Mouse (Mus musculus): ENCODE data around the gene Gm43518.

The Gm43518 gene

DNA sequence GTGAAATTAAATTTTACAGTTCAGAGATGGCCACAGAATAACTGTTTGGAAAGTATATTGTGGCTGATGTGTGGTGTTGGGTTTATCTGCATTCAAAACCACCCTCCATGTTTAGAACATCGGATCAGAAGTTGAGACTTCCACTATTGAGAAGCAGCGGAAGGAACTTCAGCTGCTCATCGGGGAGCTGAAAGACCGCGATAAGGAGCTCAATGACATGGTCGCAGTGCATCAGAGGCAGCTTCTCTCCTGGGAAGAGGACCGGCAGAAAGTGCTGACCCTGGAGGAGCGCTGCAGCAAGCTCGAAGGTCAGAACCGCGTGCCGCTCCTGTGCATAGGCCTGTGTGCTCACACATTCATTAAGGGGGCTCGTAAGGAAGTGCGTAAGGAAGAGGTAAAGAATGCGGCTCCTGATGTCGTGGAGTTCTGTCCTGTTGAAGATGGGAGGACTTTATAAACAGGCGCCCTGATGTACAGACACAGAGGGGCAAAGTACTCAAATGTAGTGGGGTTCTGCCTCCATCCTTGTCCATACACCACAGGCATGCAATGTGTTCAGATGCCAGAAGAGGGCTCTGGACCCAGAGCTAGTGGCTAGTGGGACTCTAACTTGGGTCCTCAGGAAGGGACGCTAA is 6.9 kb downstream of the Gm43518 start:
- peak; percentile 41 for DNase-seq (ENCODE audit: low read depth, low spot score)

DNA sequence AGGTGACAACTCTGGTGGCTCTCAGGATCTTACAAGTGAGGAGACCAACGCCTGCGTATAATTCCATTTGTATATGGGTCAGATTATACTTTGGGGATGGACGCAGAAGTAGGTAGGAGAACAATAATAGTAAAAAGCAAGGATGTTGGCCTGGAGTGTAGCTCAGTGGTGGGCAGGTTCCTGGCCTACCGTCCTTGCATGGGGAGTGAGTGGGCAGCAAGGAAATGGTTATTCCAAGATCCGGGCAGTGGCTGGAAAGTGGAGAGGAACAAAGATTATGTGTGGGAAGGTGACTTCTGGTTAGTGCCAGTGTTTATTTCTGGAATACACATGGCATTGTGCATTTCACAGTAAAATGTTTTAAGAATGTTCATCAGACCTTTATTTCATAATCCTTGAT is 8.7 kb downstream of the Gm43518 start:
- DNase-seq (ENCODE audit: low read depth, low spot score): no peak

DNA sequence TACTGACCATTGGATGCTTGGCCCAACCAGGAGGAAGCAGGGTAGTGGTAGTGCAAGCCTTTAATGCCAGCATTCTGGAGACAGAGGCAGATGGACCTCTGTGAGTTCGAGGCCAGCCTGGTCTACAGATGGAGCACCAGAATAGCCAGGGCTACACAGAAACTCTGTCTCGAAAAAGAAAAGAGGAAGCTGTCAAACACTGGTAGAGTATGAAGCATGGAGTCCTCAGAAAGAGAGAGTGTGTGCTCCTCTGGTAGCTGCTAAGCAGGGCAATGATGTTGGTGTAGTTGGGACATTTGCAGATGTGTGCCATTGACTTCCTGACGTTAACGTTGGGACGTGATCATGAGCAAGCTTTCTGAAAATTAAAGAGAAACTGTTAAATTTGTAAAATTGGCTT is 11.3 kb downstream of the Gm43518 start:
- no peak for DNase-seq (ENCODE audit: low read depth, low spot score)

DNA sequence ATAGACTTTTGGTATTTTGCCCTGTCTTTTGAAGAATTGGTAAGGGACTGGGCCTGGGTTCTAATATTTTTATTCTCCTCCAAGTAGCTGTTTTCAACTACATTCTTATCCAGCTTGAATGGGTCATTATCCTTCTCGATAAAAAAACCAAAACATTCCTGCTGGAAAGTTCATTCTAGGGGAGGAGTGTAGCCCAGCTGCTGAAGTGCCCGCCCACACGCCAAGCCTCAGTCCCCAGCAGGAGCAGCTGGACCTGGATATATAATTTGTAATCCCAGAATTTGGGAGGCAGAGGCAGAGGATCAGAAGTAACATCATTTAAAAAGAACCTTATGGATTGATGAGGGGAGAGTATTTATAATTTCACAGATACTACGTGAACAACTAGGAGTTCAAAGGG is 19.3 kb downstream of the Gm43518 start:
- DNase-seq (ENCODE audit: low read depth, low spot score): no peak

DNA sequence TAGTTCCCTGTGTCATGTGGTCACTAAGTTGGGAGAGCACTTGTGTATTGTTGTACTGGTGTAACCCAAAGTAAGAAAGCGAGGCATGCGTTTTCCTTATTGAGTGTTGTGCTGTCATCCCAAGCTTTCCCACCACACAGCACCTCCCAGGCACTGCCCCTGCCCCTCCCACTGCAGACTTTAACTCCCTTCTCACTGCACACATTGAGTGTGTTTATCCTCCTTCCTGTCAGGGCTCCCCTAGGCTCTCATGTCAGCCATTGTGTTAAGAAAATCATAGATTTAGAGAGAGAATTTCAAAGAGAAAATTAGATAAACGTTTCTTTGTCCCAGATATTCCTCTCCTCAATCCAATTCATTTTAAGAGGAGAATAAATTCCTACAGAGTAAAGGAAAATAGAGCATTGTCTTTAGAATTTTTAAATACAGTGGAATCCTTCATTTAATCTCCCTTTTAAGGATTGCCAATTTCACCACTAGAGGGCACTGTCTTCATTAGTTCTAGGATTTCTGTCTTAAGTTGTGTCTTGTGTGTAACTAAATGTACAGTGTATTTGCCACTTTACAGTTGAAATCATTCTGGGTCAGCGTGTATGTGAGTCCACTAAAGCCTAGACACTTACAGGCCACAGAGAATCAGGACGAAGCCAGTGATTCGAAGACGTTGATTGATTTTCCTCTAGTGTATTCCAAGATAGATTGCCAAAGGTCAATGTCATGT is 20.0 kb downstream of the Gm43518 start:
- peak; percentile 71 for DNase-seq (ENCODE audit: low read depth, low spot score)

DNA sequence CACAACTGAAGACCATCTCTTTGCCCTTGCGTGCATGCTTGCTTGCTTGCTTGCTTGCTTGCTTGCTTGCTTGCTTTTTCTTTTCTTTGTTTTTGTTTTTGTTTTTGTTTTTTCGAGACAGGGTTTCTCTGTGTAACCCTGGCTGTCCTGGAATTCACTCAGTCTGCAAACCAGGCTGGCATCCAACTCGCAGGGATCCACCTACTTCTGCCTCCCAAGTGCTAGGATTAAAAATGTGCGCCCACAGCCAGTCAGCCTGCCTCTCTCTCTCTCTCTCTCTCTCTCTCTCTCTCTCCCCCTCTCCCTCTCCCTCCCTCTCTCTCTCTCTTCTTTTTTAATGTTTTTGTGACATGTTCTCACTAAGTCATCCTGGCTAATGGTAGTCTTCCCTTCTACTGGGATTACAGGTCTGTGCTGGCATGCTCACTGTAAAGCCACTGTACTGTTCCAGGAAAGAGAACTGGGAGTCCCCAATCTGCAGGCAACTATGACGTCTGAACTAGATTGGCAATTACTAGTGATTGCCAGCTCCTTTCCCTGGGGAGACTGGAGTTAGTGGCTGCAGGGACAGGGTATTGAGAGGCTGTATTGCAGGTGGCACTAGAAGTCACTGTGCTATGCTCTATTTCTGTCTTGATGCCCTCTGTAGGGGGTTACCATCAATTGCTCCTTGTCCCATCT is 25.3 kb downstream of the Gm43518 start:
- DNase-seq (ENCODE audit: low read depth, low spot score): no peak

DNA sequence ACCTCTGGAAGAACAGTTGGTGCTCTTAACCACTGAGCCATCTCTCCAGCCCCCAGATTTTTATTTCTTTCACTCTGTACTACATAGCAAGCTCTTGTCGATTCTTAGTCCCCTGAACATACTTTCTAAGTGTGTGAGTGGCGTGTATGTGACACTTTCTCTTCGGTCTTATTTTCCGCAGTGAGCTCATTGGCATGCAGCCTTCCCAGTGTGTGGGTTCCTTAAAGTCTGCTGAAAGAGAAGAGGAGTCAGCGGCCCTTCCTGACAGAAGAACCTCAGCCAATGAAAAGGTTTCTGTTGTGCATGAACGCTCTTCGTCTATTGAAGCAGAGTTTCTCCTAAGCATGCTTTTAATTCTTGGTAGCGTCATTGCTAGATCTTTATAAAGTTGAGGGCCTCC is 30.0 kb downstream of the Gm43518 start:
- DNase-seq (ENCODE audit: low read depth, low spot score): no peak

DNA sequence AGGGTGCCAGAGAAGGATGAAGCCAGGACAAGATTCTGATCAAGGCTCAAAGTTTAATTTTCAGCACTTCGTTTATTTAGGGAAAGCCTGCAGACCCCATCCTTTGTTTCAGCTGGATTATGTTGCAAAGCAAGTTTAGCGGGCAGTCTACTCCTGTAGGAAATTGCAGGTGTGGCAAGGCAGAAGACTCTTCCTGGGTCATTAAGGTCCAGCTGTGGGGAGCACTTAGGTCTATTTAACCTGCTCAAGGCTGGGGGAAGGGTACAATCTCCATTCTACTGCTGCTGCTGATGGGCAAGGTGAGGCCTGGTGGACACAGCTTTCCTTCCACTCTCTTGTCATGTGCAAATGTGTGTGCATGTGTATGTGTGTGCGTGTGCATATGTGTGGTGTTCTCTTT is 31.8 kb downstream of the Gm43518 start:
- no peak for DNase-seq (ENCODE audit: low read depth, low spot score)

DNA sequence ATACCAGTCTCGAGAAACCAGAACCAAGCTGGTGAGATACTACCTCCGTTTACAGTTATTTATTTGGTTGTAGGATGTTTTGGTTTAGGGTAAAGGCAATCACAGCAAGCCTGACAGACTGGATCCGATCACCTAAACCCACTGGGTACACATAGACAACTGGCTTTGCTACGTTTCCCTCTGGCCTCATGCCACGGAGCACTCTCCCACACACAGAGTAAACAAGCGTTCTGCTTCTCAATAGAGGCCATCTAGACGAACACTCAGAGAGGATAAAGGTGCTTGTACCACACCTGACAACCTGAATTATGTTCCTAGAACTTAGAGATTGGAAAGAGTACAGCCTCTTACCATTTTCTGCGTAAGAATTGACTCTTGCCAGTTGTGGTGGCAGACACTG is 32.9 kb downstream of the Gm43518 start:
- no peak for DNase-seq (ENCODE audit: low read depth, low spot score)

DNA sequence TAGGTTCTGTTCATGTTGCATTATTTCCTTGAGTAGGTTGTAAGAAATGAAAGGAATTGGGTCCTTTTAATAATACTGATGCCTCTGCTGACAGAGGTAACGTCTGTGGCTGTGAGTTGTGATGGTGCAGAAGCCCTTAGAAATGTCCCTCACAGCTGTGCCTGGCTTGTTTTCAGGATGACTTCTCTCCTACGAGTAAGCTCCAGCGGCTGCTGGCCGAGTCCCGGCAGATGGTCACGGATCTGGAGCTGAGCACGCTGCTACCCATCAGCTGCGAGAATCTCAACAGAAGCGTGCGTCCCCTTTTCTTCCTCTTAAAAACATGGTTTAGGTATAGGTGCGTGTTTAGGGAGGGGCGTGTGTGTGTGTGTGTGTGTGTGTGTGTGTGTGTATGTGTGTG is 33.8 kb downstream of the Gm43518 start:
- no peak for DNase-seq (ENCODE audit: low read depth, low spot score)

DNA sequence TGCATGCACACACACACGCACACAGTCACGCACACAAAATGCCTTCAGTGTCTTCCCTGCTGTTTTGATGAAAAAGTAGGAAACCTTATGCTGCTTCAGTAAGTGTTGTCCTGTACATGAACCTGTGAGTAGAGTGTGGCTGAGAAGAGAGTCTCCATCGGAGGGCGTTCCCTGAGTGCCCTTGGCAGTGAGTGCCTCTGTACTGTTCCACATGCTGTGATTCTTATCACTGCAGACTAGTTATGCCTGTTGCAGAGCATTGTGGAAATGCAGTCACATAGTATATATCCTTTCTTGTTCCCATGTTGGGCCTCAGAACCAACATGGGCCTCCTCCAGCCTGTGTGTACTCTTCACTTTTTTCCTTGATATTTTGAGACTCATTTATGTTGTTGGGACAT is 37.0 kb downstream of the Gm43518 start:
- no peak for DNase-seq (ENCODE audit: low read depth, low spot score)

DNA sequence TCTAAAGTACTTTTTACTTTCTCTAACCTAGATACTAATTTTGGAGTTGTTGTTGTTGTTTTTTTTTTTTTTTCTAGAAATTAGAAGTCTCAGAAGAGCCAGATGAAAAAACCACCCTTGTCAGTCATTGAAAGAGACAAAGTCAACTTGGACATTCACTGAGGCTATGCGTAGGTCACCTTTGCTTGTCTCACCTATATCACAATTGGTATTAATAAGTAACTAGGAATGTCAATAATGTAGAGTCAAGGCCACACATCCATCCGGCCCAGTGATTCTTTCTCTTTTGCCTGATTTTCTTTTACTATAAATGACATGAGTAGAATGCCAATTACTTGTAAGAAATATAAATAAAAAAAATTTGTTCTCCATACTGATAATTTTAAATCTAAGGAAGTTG is 39.5 kb downstream of the Gm43518 start:
- DNase-seq (ENCODE audit: low read depth, low spot score): no peak

DNA sequence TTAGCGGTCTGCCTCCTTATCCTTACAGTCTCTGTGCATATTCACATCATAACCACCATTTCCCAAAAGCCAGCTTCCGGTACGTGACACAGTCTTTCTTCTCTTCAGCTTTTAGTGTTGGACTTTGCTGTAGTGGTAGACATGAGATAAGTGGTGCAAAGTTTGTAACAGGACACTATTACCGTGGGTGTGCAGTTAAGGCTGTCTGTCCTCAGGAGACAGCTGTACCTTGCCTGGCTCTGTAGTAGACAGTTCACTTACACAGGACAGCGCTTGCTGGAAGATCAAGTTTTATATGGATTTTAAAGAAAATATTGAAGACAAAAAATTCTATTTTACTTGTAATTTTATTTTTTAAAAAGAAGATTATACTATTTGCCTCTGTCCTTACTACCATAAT is 41.2 kb downstream of the Gm43518 start:
- no peak for DNase-seq (ENCODE audit: low read depth, low spot score)

DNA sequence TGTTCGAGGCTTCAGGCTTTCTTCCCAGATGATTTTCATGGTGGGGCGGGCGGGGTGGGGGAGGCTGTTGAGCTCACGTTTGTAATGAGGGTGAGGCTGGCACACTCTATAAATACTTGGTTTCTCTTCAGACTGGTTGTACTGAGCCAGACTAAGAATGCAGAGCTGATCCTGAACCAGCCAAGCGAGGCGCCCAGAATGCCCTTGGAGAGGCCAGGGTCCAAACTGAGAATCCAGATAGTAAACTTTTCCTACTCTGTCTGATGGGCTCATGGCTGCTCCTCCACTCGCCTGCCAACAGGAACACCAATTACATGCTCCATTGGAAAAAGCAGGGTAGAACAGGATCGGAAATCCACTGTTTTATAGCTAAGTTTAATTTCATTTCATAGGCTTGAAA is 42.0 kb downstream of the Gm43518 start:
- no peak for DNase-seq (ENCODE audit: low read depth, low spot score)

DNA sequence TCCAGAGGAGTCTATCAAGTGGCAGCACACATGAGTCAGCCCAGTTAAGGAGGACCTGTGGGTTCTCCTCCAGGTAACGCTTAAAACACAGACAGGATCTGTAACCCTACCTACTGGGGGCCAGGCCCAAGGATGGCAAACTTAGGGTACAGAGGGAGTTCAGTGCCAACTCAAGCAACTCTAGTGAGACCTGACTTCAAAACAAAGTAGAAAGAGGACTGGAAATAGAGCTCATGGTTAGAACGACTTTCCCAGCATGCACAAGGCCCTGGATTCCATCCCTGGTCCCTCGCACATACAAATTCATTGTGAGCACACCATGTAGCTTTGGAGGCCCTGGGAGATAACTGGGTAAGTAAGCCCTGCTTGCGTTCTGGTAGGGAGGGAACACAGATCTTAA is 43.4 kb downstream of the Gm43518 start:
- no peak for DNase-seq (ENCODE audit: low read depth, low spot score)

DNA sequence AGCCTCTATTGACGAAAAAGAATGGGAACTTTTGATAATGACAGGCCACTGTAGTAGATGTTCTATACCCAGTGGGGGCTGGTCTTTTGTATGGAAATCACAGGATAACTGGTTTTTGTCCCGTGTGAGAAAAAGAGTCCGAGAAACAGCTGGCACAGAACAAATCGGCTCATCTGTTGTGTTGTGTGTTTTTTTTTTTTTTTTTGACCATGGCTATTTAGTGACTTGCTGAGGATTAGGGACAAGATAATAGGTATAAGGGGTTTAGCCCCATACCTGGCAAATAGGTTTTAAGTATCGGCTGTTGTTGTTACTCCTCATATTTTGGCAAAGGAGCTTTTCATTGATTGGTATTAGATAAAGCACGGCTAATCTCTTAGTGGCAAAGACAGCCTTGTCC is 45.2 kb downstream of the Gm43518 start:
- no peak for DNase-seq (ENCODE audit: low read depth, low spot score)

DNA sequence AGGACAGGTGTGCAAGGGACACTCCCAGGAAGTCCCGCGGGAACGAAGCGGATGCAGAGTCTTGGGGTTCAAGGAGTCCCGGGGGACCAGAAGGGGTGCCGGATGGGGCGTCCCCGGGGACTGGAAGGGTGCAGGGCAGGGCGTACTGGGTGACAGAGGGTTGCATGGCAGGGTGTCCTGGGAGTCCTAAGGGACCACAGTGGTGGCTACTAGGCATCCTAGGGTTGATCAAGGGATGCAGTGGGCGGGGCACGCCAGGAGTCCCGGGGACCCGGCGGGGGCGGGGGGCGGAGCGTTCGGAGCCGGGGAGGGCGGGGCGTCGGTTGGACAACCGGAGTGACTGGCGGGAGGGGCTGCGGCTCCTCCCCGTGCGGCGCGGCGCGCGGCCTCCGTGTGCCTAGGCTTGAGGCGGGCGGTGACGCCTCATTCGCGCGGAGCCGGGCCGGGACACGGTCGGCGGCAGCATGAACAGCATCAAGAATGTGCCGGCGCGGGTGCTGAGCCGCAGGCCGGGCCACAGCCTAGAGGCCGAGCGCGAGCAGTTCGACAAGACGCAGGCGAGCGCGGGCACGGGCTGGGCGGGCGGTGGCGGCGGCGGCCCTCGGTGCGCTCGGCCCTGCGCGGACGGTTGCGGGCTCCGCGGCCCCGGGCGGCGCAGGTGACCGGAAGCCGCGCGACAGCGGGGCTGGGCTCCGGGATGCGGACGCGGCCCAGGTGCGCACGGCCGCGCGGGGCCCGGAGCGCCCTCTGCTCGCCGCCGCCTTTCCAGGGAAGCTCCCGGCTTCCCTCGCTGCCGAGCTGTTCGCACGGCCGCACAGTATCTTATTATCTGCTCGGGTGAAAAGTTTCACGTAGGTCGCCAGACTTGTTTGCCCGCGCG is 46.3 kb downstream of the Gm43518 start, which contains the start of gene Hip1r:
Gene Hip1r, plus strand, starts transcription at position 330 of the 880 bp plus-strand sequence.
- DNase-seq (ENCODE audit: low read depth, low spot score): peak; percentile 54

DNA sequence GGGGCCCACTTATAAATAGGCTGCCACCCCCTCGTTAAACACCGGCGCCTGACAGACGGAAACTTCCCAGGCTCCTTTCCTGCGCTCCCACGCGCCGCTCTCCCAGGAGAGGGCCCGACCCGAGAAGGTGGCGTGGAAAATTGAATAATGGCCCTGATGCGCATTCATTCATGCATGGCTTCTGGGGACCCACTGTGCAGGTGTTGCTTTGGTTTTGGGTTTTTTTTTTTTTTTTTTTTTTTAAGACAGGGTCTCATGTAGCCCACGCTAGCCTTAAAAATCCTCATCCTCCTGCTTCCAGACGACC is 46.9 kb downstream of the Gm43518 start:
- no peak for DNase-seq (ENCODE audit: low read depth, low spot score)

DNA sequence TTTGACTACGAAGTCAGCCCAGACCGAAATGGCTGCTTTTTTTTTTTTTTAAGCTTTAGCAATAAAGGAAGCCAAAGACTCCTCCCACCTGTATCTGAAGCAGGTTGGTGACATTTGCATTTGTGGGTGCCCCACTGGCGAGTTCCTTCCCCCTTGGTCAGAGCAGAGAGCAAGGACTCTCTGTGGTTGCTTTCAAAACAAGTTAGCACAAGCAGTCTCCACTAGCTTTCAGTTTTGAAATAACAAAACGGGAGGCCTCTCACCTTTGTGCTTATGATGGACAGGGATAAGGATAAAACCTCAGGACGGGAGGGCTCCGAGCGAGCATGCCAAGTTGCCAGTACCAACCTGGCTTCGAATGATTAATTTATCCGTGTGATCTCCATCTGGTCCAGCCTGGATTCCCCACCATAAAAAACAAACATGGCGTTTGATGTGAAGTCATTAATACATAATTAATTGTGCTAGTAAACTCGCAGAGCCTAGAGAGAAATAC is 47.4 kb downstream of the Gm43518 start:
- DNase-seq (ENCODE audit: low read depth, low spot score): no peak

DNA sequence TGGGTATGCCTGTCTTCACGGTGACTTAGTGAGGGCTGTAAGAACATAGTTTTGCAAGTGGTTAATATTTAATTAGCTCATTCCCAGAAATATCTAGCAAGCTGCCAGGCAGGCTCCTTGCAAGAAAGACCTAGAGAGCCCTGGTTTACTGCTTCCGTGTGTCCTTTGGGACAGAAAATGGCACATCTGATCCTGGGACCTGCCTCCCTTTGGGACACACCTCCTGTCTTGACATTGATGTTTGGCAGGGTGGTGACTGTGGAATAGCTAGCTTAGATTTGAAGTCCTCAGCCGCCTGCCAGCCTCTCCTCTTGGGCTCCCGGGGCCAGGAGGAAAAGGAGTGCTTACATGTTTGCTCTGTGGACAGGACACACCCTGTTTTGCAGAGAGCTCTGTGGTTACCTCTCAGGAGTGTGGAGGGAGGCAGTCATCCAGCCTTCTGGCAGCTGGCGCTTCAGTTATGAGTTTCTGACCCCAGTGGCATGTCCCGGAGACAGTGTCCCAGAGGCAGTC is 48.5 kb downstream of the Gm43518 start:
- no peak for DNase-seq (ENCODE audit: low read depth, low spot score)

DNA sequence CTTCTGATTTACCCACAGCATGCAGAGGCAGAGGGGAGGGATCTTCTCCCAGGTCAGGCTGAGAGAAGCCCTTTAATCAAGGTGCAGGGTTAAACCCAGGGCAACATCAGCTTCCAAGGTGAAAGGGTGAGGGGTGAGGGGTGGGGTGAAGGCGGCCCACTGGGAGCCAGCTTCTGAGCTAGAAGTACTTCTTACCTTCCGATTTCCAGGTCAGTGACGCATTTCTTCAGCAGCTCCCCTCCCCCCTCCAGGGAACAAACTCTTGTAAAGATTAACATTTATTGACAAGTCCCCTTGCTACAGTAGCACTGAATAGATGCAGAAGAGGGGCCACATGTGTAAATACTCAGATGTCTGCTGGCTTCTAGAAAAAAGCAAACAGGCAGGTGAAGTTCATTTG is 50.0 kb downstream of the Gm43518 start:
- DNase-seq (ENCODE audit: low read depth, low spot score): no peak

DNA sequence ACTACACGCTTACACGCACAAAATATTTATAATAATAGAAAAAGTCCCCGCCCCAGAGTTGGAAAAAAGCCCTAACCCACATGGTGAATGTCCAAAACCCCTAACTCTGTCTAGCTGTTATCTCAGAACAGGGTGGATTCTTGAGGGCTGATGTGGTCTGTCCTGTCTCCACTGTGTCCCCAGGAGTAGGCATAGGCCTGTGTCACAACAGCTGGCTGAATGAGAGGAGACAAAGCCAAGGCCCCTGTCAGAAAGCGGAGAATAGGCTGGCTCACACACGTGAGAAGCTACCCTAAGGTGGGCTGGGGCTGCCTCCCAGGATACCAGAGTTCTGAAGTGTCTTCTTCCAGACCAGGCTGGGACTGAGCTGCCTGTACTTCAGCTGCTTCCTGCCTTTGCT is 50.9 kb downstream of the Gm43518 start:
- DNase-seq (ENCODE audit: low read depth, low spot score): no peak
